Mouse (Mus musculus): ENCODE measurements around the gene Zdhhc6. TPM values are rescaled to one million over a fixed set of nuclear protein-coding genes. Genes with fewer than 3 reads are reported as not detected.

The Zdhhc6 gene
- total RNA-seq, 4 experiments from 2014 or later, result 23.4 to 26.2 (median 24.8) TPM

Other genes with a start within 250 kb of the Zdhhc6 start
- 10 to 100 TPM; 42.7 to 58.3 (median 51.8) TPM for gene Gpam, start 188.8 kb downstream of the Zdhhc6 start, total RNA-seq (2022)
- under 1 TPM in 2 of 4 experiments, not detected in 2; 0.21 TPM for gene Tectb, start 135.3 kb downstream of the Zdhhc6 start, total RNA-seq (2022)
- 1 to 10 TPM; 2.4 to 4.3 (median 3.3) TPM for gene Gucy2g, start 74.8 kb downstream of the Zdhhc6 start, total RNA-seq (2022)
- 10 to 100 TPM; 47.3 to 65.0 (median 57.2) TPM for gene Acsl5, start 64.1 kb downstream of the Zdhhc6 start, total RNA-seq (2022)
- 10 to 100 TPM; 62.8 to 67.7 (median 64.3) TPM for gene Vti1a, start 263 bp upstream of the Zdhhc6 start, total RNA-seq (2022)

Measured in left cerebral cortex, adult 8-10 months (tissue).